Mouse (Mus musculus): ENCODE data around the gene Mrpl37. TPM values are rescaled to one million over a fixed set of nuclear protein-coding genes. Genes with fewer than 3 reads are reported as not detected.

Mrpl37 gene
- total and polyA plus RNA-seq, 3 experiments: 96.3 to 113 (median 103) TPM

- WGBS: 78% methylated on average over 17 of the region's 17 CpGs
- H3K9ac ChIP-seq (ENCODE audit: low read depth, low read length): no peak overlapping the region
- H3K27ac ChIP-seq: no peak overlapping the region
- no peaks in the 10 kb centered on the region for H3K79me2 ChIP-seq (replicated peaks; ENCODE audit: control insufficient read depth, insufficient read depth, low read length)
- TF ChIP-seq CTCF (IDR thresholded peaks at IDR 0.05): no peak
- no peak for TF ChIP-seq POLR2A (IDR thresholded peaks at IDR 0.05; ENCODE audit: insufficient read depth, low read depth, low read length)
- DNase-seq: no peak
- no peaks in the 10 kb centered on the region for H3K27me3 ChIP-seq (ENCODE audit: control insufficient read depth, insufficient read depth, low read length)
- H3K36me3 ChIP-seq (ENCODE audit: control insufficient read depth, insufficient read depth, low read length): no peaks in the 10 kb centered on the region
- intact Hi-C loops (cut with DNase I): no loop called here
- H3K4me1 ChIP-seq (ENCODE audit: control insufficient read depth, insufficient read depth, low read length): no peaks in the 10 kb centered on the region
- no peak overlapping the region for H3K4me3 ChIP-seq
Observed at GRCm38 (mm10) chr4:107098791-107099525, 32.3 kb upstream of the Mrpl37 start.

GRCm38 (mm10) chr4:107098375-107098774, 31.7 kb upstream of the Mrpl37 start:
- no peak overlapping the region for H3K27ac ChIP-seq
- 83% methylated on average over 10 of the region's 10 CpGs for WGBS
- H3K4me1 ChIP-seq (ENCODE audit: control insufficient read depth, insufficient read depth, low read length): no peaks in the 10 kb centered on the region
- no peaks in the 10 kb centered on the region for H3K36me3 ChIP-seq (ENCODE audit: control insufficient read depth, insufficient read depth, low read length)
- H3K4me3 ChIP-seq: no peak overlapping the region
- DNase-seq: no peak
- no peak overlapping the region for H3K9ac ChIP-seq (ENCODE audit: low read depth, low read length)
- intact Hi-C loops (cut with DNase I): no loop called here
- H3K79me2 ChIP-seq (replicated peaks; ENCODE audit: control insufficient read depth, insufficient read depth, low read length): no peaks in the 10 kb centered on the region
- H3K27me3 ChIP-seq (ENCODE audit: control insufficient read depth, insufficient read depth, low read length): no peaks in the 10 kb centered on the region
- TF ChIP-seq POLR2A (IDR thresholded peaks at IDR 0.05; ENCODE audit: insufficient read depth, low read depth, low read length): no peak
- no peak for TF ChIP-seq CTCF (IDR thresholded peaks at IDR 0.05)
- TF ChIP-seq EP300 (IDR thresholded peaks at IDR 0.05; ENCODE audit: insufficient read depth, low read depth, low read length): no peak

DNA sequence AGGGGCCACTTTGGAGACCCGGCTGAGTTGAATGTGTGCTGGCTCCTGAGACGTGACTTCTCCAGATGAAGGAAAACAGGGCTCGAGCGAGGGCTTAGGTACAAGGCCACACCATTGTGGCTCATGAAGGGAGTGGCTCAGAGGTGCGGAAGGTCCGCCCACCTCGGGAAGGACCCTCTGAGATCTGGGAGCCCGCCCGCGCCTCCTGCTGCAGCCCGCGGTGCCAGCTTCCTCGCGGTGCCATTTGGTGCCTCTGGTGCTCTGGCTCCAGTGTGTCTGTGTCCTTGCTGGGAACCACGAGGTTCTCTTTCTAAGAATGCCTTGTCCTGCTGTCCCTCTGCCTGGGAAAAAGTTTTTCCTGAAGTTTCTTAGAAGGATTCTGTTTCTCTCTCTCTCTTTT, 31.2 kb upstream of the Mrpl37 start:
- H3K4me1 ChIP-seq (ENCODE audit: control insufficient read depth, insufficient read depth, low read length): no peaks in the 10 kb centered on the region
- H3K27me3 ChIP-seq (ENCODE audit: control insufficient read depth, insufficient read depth, low read length): no peaks in the 10 kb centered on the region
- H3K9ac ChIP-seq (ENCODE audit: low read depth, low read length): no peak overlapping the region
- intact Hi-C loops (cut with DNase I): no loop called here
- TF ChIP-seq CTCF (IDR thresholded peaks at IDR 0.05) (no peak), POLR2A (IDR thresholded peaks at IDR 0.05; ENCODE audit: insufficient read depth, low read depth, low read length) (no peak), EP300 (IDR thresholded peaks at IDR 0.05; ENCODE audit: insufficient read depth, low read depth, low read length) (no peak)
- H3K4me3 ChIP-seq: no peak overlapping the region
- H3K36me3 ChIP-seq (ENCODE audit: control insufficient read depth, insufficient read depth, low read length): no peaks in the 10 kb centered on the region
- 48% methylated on average over 15 of the region's 15 CpGs for WGBS
- no peak overlapping the region for H3K27ac ChIP-seq
- no peak for DNase-seq
- H3K79me2 ChIP-seq (replicated peaks; ENCODE audit: control insufficient read depth, insufficient read depth, low read length): no peaks in the 10 kb centered on the region

- WGBS: 69% methylated on average over 16 of the region's 16 CpGs
- no peak within 1 kb of the TSS for H3K27ac ChIP-seq
- TF ChIP-seq CTCF (IDR thresholded peaks at IDR 0.05): no peak
- no peak for TF ChIP-seq EP300 (IDR thresholded peaks at IDR 0.05; ENCODE audit: insufficient read depth, low read depth, low read length)
- no peak for TF ChIP-seq POLR2A (IDR thresholded peaks at IDR 0.05; ENCODE audit: insufficient read depth, low read depth, low read length)
- no peak within 1 kb of the TSS for H3K4me3 ChIP-seq
- H3K79me2 ChIP-seq (replicated peaks; ENCODE audit: control insufficient read depth, insufficient read depth, low read length): no peaks in the 10 kb centered on the region
- DNase-seq: no peak
- H3K9ac ChIP-seq (ENCODE audit: low read depth, low read length): no peak within 1 kb of the TSS
- intact Hi-C loops (cut with DNase I): no loop called here
- no peaks in the 10 kb centered on the region for H3K27me3 ChIP-seq (ENCODE audit: control insufficient read depth, insufficient read depth, low read length)
- H3K4me1 ChIP-seq (ENCODE audit: control insufficient read depth, insufficient read depth, low read length): no peaks in the 10 kb centered on the region
- no peaks in the 10 kb centered on the region for H3K36me3 ChIP-seq (ENCODE audit: control insufficient read depth, insufficient read depth, low read length)
Observed at GRCm38 (mm10) chr4:107096841-107097373, 30.2 kb upstream of the Mrpl37 start, which contains the start of gene Cdcp2. Gene Cdcp2, plus strand, starts transcription at chr4:107096891.

DNA sequence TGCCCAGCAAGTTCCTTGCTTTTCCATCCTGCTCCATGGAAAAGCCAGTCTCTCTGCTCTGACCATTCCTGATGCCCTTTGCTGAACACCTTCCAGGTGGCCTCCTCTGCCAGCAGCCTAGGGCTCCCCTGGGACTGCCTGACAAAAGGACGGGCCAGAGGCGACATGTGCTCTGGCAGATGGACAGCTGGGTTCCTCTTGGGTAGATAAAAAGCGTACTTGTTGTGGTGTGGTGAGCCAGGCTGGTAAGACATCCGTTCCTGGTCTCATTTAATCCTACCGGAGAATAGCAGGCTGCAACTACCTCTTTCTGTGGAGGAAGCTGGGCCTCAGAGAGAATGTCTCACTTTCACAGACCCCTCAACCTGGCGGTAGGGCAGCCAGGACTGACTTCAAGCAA, 29.4 kb upstream of the Mrpl37 start:
- Histone ChIP-seq H3K4me3 (no peak overlapping the region), H3K4me1 (ENCODE audit: control insufficient read depth, insufficient read depth, low read length) (no peaks in the 10 kb centered on the region), H3K9ac (ENCODE audit: low read depth, low read length) (no peak overlapping the region), H3K27ac (no peak overlapping the region), H3K36me3 (ENCODE audit: control insufficient read depth, insufficient read depth, low read length) (no peaks in the 10 kb centered on the region), H3K27me3 (ENCODE audit: control insufficient read depth, insufficient read depth, low read length) (no peaks in the 10 kb centered on the region), H3K79me2 (replicated peaks; ENCODE audit: control insufficient read depth, insufficient read depth, low read length) (no peaks in the 10 kb centered on the region)
- intact Hi-C loops (cut with DNase I): no loop called here
- TF ChIP-seq POLR2A (IDR thresholded peaks at IDR 0.05; ENCODE audit: insufficient read depth, low read depth, low read length) (no peak), CTCF (IDR thresholded peaks at IDR 0.05) (no peak), EP300 (IDR thresholded peaks at IDR 0.05; ENCODE audit: insufficient read depth, low read depth, low read length) (no peak)
- 45% methylated on average over 6 of the region's 6 CpGs for WGBS
- no peak for DNase-seq

DNA sequence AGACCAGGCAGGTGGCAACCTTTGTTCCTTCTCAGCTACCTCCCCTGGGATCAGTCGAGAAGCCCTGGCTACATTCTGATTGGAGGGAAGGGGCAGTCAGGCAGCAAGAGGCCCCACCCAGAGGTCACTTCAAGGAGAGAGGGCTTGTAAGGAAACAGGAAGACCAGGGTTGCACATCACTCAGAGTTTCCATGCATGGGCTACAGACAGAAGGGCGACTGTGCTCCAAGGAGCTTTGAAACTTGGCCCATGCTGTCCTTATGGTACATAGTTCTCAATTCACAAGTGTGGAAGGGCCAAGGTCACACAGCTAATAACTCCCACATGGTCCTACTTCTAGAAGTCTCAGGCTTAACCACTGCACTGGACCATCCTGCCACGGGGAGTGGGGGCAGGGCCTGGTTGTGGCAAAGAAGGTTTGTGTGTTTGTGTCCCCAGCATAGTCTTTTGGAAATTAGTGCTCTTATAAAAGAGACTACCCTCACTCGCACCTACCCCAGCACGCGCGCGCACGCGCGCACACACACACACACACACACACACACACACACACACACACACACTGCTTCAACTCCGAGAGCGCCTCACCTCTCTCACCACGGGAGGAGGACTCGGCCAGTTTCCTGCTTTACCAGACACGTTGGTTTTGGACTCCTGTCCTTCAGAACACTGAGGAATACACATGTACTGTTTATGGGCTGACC, 28.0 kb upstream of the Mrpl37 start:
- Histone ChIP-seq H3K27ac (no peak overlapping the region), H3K27me3 (ENCODE audit: control insufficient read depth, insufficient read depth, low read length) (no peaks in the 10 kb centered on the region), H3K79me2 (replicated peaks; ENCODE audit: control insufficient read depth, insufficient read depth, low read length) (no peaks in the 10 kb centered on the region), H3K4me3 (no peak overlapping the region), H3K4me1 (ENCODE audit: control insufficient read depth, insufficient read depth, low read length) (no peaks in the 10 kb centered on the region), H3K9ac (ENCODE audit: low read depth, low read length) (no peak overlapping the region), H3K36me3 (ENCODE audit: control insufficient read depth, insufficient read depth, low read length) (no peaks in the 10 kb centered on the region)
- DNase-seq: no peak
- 76% methylated on average over 16 of the region's 16 CpGs for WGBS
- intact Hi-C loops (cut with DNase I): no loop called here
- TF ChIP-seq CTCF (IDR thresholded peaks at IDR 0.05) (no peak), EP300 (IDR thresholded peaks at IDR 0.05; ENCODE audit: insufficient read depth, low read depth, low read length) (no peak)
